Mouse (Mus musculus) layer of hippocampus, adult 9-11 months (tissue): ENCODE results near the gene Stmn1.

Source experiments
- DNase-seq: peaks from one replicate; pipeline ENCODE4 v3.0.0; 2022

The Stmn1 gene

GRCm38 (mm10) chr4:134460277-134460676, 7.8 kb upstream of the Stmn1 start:
- DNase-seq = no peak

GRCm38 (mm10) chr4:134461252-134461651, 6.9 kb upstream of the Stmn1 start:
- DNase-seq = no peak

GRCm38 (mm10) chr4:134465789-134466188, 2.3 kb upstream of the Stmn1 start:
- no peak for DNase-seq

GRCm38 (mm10) chr4:134466381-134467262, 1.5 kb upstream of the Stmn1 start:
- DNase-seq = no peak

GRCm38 (mm10) chr4:134467435-134468214, 495 bp upstream of the Stmn1 start:
- DNase-seq = no peak

GRCm38 (mm10) chr4:134468578-134469266, 602 bp downstream of the Stmn1 start:
- peak; percentile 95 for DNase-seq

GRCm38 (mm10) chr4:134469341-134469796, 1.2 kb downstream of the Stmn1 start:
- DNase-seq = no peak

- no peak for DNase-seq
Measured at GRCm38 (mm10) chr4:134469985-134470384, 1.9 kb downstream of the Stmn1 start.

GRCm38 (mm10) chr4:134471469-134471868, 3.3 kb downstream of the Stmn1 start:
- DNase-seq = no peak

GRCm38 (mm10) chr4:134473764-134474163, 5.6 kb downstream of the Stmn1 start:
- no peak for DNase-seq

GRCm38 (mm10) chr4:134474240-134474639, 6.1 kb downstream of the Stmn1 start:
- no peak for DNase-seq

GRCm38 (mm10) chr4:134476899-134477298, 8.8 kb downstream of the Stmn1 start:
- no peak for DNase-seq

GRCm38 (mm10) chr4:134478031-134478430, 9.9 kb downstream of the Stmn1 start:
- peak; percentile 87 for DNase-seq

- DNase-seq = no peak
Measured at GRCm38 (mm10) chr4:134479839-134480238, 11.7 kb downstream of the Stmn1 start.

GRCm38 (mm10) chr4:134480864-134481263, 12.7 kb downstream of the Stmn1 start:
- peak; percentile 72 for DNase-seq

GRCm38 (mm10) chr4:134481270-134481669, 13.2 kb downstream of the Stmn1 start:
- no peak for DNase-seq

GRCm38 (mm10) chr4:134482442-134482841, 14.3 kb downstream of the Stmn1 start:
- DNase-seq = no peak

GRCm38 (mm10) chr4:134483078-134483688, 15.1 kb downstream of the Stmn1 start:
- no peak for DNase-seq

- DNase-seq = peak; percentile 89
Measured at GRCm38 (mm10) chr4:134483696-134484095, 15.6 kb downstream of the Stmn1 start.

GRCm38 (mm10) chr4:134484231-134484630, 16.1 kb downstream of the Stmn1 start:
- no peak for DNase-seq

- no peak for DNase-seq
Measured at GRCm38 (mm10) chr4:134485151-134485900, 17.2 kb downstream of the Stmn1 start.

GRCm38 (mm10) chr4:134488211-134488610, 20.1 kb downstream of the Stmn1 start:
- DNase-seq = no peak
